Mouse (Mus musculus) CD4-positive, CD25-positive, alpha-beta regulatory T cell, adult 4 months (primary cell): ENCODE results near the gene Trem2. TPM values are rescaled to one million over a fixed set of nuclear protein-coding genes. Genes with fewer than 3 reads are reported as not detected.

Experiments used
- polyA plus RNA-seq, 2 experiments: library from polyadenylated mRNA; unstranded; fragments of 100-300 nt; shearing (Covaris generic); gene quantifications; one replicate each; pipeline ENCODE4 v1.2.1; 2017

The Trem2 gene
- polyA plus RNA-seq, 2 experiments from 2014 or later: not detected

Other genes with a start within 250 kb of the Trem2 start
- not detected for gene 9830107B12Rik, start 200.1 kb upstream of the Trem2 start, polyA plus RNA-seq
- gene A530064D06Rik, start 179.1 kb upstream of the Trem2 start, polyA plus RNA-seq: not detected
- gene Trem1, start 113.6 kb upstream of the Trem2 start, polyA plus RNA-seq: not detected
- not detected for gene Trem3, start 98.6 kb upstream of the Trem2 start, polyA plus RNA-seq
- 1 to 10 TPM in 1 of 2 experiments, under 1 TPM in 1; 0.87 to 1.8 TPM for gene Treml4, start 82.1 kb upstream of the Trem2 start, polyA plus RNA-seq
- gene Treml2, start 46.9 kb upstream of the Trem2 start, polyA plus RNA-seq: 10 to 100 TPM; 13.2 to 16.8 TPM
- gene B430306N03Rik, start 30.3 kb upstream of the Trem2 start, polyA plus RNA-seq: 1 to 10 TPM; 1.8 to 2.5 TPM
- not detected for gene Treml1, start 13.5 kb downstream of the Trem2 start, polyA plus RNA-seq
- gene Nfya, start 63.5 kb downstream of the Trem2 start, polyA plus RNA-seq: 10 to 100 TPM; 11.3 to 13.3 TPM
- gene Oard1, start 63.6 kb downstream of the Trem2 start, polyA plus RNA-seq: 10 to 100 TPM; 81.7 to 98.8 TPM
- 1 to 10 TPM; 1.2 to 1.8 TPM for gene Apobec2, start 86.5 kb downstream of the Trem2 start, polyA plus RNA-seq
- not detected for gene Tspo2, start 105.1 kb downstream of the Trem2 start, polyA plus RNA-seq
- gene Unc5cl, start 108.5 kb downstream of the Trem2 start, polyA plus RNA-seq: 10 to 100 TPM; 23.7 to 26.3 TPM